Mouse (Mus musculus): ENCODE measurements around the gene Htr1f. TPM values are rescaled to one million over a fixed set of nuclear protein-coding genes. Genes with fewer than 3 reads are reported as not detected.

Gene Htr1f
- polyA plus RNA-seq, 1 experiment from 2014 or later = 0.63 TPM

DNA sequence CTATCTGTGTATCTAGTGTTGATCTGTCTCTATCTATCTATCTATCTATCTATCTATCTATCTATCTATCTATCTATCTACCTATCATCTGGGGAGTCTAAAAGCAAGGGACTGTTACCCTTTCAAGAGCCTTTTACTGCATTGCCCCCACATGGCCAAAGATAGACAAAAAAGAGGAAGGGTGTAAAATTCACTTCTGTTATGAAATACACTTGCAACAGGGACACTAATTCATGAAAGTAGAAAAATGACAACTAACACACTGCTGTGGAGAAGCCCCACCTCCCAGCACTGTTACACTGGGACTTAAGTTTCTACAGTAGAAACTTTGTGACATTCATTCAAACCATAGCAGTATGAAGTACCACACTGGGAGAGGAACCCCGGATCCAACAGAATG, 170.9 kb downstream of the Htr1f start:
- WGBS = 95% methylated on average over 1 of the region's 1 CpGs

DNA sequence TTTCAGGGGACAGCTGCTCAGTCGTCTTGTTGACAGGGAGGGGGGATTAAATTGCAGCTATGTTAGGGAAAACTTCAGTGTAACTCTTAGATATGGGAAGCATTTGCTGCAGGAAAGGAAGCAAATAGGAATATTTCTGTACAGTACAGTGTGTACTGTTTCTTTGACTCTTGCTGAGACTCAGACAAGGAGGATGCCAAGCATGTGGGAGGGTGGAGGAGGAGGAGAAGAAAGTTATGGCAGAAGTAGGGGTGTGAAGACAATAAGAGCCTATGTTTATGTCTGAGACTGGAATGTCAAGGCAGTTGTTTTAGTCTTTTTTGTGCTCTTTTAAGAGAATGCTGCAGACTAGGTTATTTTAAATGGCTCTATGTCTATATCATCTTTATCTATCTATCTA, 171.6 kb downstream of the Htr1f start:
- Histone ChIP-seq H3K4me2 (no peak overlapping the region), H3K27ac (no peak overlapping the region), H3K9ac (no peak overlapping the region), H3K36me3 (no peaks in the 10 kb centered on the region), H3K9me3 (no peaks in the 10 kb centered on the region), H3K27me3 (no peaks in the 10 kb centered on the region), H3K4me1 (no peaks in the 10 kb centered on the region), H3K4me3 (no peak overlapping the region)
- ATAC-seq (ENCODE audit: insufficient number of reproducible peaks, low FRiP score, low TSS enrichment, low read depth) = no peak
- 72% methylated on average over 1 of the region's 1 CpGs for WGBS

More for the DNA sequence above, 170.9 kb downstream of the Htr1f start:
- ATAC-seq (ENCODE audit: insufficient number of reproducible peaks, low FRiP score, low TSS enrichment, low read depth) = no peak
- no peak overlapping the region for H3K4me3 ChIP-seq
- no peak overlapping the region for H3K27ac ChIP-seq
- no peak overlapping the region for H3K4me2 ChIP-seq
- no peaks in the 10 kb centered on the region for H3K9me3 ChIP-seq
- no peak overlapping the region for H3K9ac ChIP-seq
- H3K4me1 ChIP-seq = no peaks in the 10 kb centered on the region
- H3K36me3 ChIP-seq = no peaks in the 10 kb centered on the region
- H3K27me3 ChIP-seq = no peaks in the 10 kb centered on the region

- H3K27me3 ChIP-seq = no peaks in the 10 kb centered on the region
- H3K4me3 ChIP-seq = no peak overlapping the region
- H3K9ac ChIP-seq = no peak overlapping the region
- no peaks in the 10 kb centered on the region for H3K9me3 ChIP-seq
- H3K36me3 ChIP-seq = no peaks in the 10 kb centered on the region
- H3K4me1 ChIP-seq = no peaks in the 10 kb centered on the region
- no peak overlapping the region for H3K4me2 ChIP-seq
- WGBS = 45% methylated on average over 9 of the region's 9 CpGs
- H3K27ac ChIP-seq = no peak overlapping the region
- ATAC-seq (ENCODE audit: insufficient number of reproducible peaks, low FRiP score, low TSS enrichment, low read depth) = no peak
Observed at GRCm38 (mm10) chr16:64923500-64923899, 182.2 kb downstream of the Htr1f start.

DNA sequence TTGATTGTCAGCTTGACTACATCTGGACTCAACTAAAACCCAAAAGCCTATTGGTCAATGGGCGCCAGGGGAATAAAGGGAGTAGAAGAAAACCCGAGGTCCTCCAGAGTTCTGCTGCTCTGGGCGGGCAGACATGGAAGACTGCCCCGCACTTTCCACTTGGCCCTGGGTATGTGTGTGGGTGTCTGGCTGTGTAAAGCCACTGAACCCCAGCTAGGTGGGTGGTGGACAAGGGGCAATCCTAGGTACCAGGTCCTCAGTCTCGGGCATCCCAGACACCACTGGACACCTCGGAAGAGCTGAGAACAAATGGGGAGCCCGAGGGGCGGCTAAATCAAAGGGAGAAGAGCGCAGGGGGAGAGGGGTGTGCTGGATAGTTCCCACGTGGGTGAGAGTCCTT, 196.9 kb downstream of the Htr1f start:
- Histone ChIP-seq H3K4me1 (no peaks in the 10 kb centered on the region), H3K9ac (no peak overlapping the region), H3K4me3 (no peak overlapping the region), H3K36me3 (no peaks in the 10 kb centered on the region), H3K27me3 (no peaks in the 10 kb centered on the region), H3K9me3 (no peaks in the 10 kb centered on the region), H3K4me2 (no peak overlapping the region), H3K27ac (no peak overlapping the region)
- 76% methylated on average over 10 of the region's 10 CpGs for WGBS
- no peak for ATAC-seq (ENCODE audit: insufficient number of reproducible peaks, low FRiP score, low TSS enrichment, low read depth)

DNA sequence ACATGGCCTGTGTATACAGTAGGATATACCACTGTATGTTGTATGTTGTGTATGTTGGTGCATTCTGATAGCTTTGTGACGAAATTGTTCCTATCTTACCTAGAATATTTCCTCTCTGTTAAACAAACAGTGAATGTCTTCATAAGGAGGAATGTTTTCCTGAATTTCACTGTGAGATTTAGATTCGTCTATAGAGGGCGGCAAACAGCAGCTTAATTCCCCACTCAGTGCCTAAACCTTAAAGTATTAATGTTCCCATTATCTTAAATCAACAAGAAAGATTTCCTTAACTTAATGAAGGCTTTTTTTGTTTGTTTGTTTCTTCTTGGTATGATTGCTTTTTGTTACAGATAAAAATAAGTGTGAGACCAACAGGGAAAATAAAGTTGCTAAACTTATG, 198.5 kb downstream of the Htr1f start:
- Histone ChIP-seq H3K4me3 (no peak overlapping the region), H3K27ac (no peak overlapping the region), H3K27me3 (no peaks in the 10 kb centered on the region), H3K9me3 (no peaks in the 10 kb centered on the region), H3K36me3 (no peaks in the 10 kb centered on the region), H3K4me2 (no peak overlapping the region), H3K4me1 (no peaks in the 10 kb centered on the region), H3K9ac (no peak overlapping the region)
- ATAC-seq (ENCODE audit: insufficient number of reproducible peaks, low FRiP score, low TSS enrichment, low read depth) = no peak
- WGBS = 31% methylated on average over 3 of the region's 3 CpGs

DNA sequence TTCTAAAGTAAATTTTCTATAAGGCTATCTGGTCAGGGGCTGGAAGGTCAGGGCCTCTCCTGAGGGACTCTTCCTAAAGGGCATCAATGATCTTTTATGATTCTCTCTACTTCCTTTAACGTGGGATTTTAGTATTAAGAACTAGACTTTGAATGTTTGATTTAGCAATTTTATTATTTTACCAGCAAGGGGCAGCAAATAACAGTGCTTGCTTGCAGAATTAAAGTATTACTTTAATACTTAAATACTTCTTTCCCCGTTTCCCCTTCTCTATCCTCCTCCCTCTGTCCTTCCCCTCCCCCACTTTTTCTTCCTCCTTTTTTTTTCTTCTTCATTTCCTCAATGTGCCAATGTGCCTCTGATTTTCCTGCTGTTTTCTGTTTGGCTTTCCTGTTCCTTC, 202.3 kb downstream of the Htr1f start:
- no peaks in the 10 kb centered on the region for H3K9me3 ChIP-seq
- H3K4me2 ChIP-seq = no peak overlapping the region
- no peaks in the 10 kb centered on the region for H3K4me1 ChIP-seq
- WGBS = 21% methylated on average over 2 of the region's 2 CpGs
- H3K4me3 ChIP-seq = no peak overlapping the region
- H3K36me3 ChIP-seq = no peaks in the 10 kb centered on the region
- H3K9ac ChIP-seq = no peak overlapping the region
- H3K27ac ChIP-seq = no peak overlapping the region
- no peaks in the 10 kb centered on the region for H3K27me3 ChIP-seq
- ATAC-seq (ENCODE audit: insufficient number of reproducible peaks, low FRiP score, low TSS enrichment, low read depth) = no peak

DNA sequence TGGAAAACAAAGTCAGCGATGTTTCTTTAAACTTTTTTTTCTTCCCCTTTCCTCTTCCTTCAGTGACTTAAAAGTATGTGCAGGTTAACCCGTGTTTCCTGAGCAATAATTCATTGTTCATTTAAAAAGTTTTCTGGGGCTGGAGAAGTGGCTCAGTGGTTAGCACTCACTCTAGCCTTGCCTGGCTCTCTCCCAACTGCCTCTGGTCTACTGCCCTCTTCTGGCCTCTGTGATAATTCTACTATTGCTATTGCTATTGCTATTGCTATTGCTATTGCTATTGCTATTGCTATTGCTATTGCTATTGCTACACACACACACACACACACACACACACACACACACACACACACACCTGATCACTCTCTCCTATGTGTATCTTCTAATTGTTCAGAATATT, 206.6 kb downstream of the Htr1f start:
- Histone ChIP-seq H3K27me3 (no peaks in the 10 kb centered on the region), H3K27ac (no peak overlapping the region), H3K4me2 (no peak overlapping the region), H3K9me3 (no peaks in the 10 kb centered on the region), H3K36me3 (no peaks in the 10 kb centered on the region), H3K9ac (no peak overlapping the region), H3K4me3 (no peak overlapping the region), H3K4me1 (no peaks in the 10 kb centered on the region)
- WGBS = 62% methylated on average over 2 of the region's 2 CpGs
- ATAC-seq (ENCODE audit: insufficient number of reproducible peaks, low FRiP score, low TSS enrichment, low read depth) = no peak

GRCm38 (mm10) chr16:64889496-64889895, 216.2 kb downstream of the Htr1f start:
- H3K27ac ChIP-seq = no peak overlapping the region

GRCm38 (mm10) chr16:64885547-64885946, 220.1 kb downstream of the Htr1f start:
- H3K9ac ChIP-seq = no peak overlapping the region
- 48% methylated on average over 4 of the region's 4 CpGs for WGBS
- no peaks in the 10 kb centered on the region for H3K36me3 ChIP-seq
- H3K9me3 ChIP-seq = no peaks in the 10 kb centered on the region
- H3K27me3 ChIP-seq = no peaks in the 10 kb centered on the region
- no peak for ATAC-seq (ENCODE audit: insufficient number of reproducible peaks, low FRiP score, low TSS enrichment, low read depth)
- H3K4me3 ChIP-seq = no peak overlapping the region
- peaks cover 4% of the 10 kb centered on the region; the same call in 1 of the 2 replicates for H3K4me1 ChIP-seq
- H3K27ac ChIP-seq = no peak overlapping the region
- no peak overlapping the region for H3K4me2 ChIP-seq

More at GRCm38 (mm10) chr16:64889496-64889895, 216.2 kb downstream of the Htr1f start:
- no peaks in the 10 kb centered on the region for H3K36me3 ChIP-seq
- H3K9ac ChIP-seq = no peak overlapping the region
- H3K4me1 ChIP-seq = peaks cover under 1% of the 10 kb centered on the region; the same call in 1 of the 2 replicates
- H3K4me2 ChIP-seq = no peak overlapping the region
- WGBS = 85% methylated on average over 3 of the region's 3 CpGs
- H3K9me3 ChIP-seq = no peaks in the 10 kb centered on the region
- H3K27me3 ChIP-seq = no peaks in the 10 kb centered on the region
- no peak for ATAC-seq (ENCODE audit: insufficient number of reproducible peaks, low FRiP score, low TSS enrichment, low read depth)
- no peak overlapping the region for H3K4me3 ChIP-seq

GRCm38 (mm10) chr16:64885142-64885541, 220.5 kb downstream of the Htr1f start:
- no peak overlapping the region for H3K27ac ChIP-seq
- H3K27me3 ChIP-seq = no peaks in the 10 kb centered on the region
- no peaks in the 10 kb centered on the region for H3K36me3 ChIP-seq
- H3K9me3 ChIP-seq = no peaks in the 10 kb centered on the region
- ATAC-seq (ENCODE audit: insufficient number of reproducible peaks, low FRiP score, low TSS enrichment, low read depth) = no peak
- no peak overlapping the region for H3K9ac ChIP-seq
- WGBS = 31% methylated on average over 3 of the region's 3 CpGs
- no peak overlapping the region for H3K4me3 ChIP-seq
- H3K4me1 ChIP-seq = peaks cover 4% of the 10 kb centered on the region; the same call in 1 of the 2 replicates
- H3K4me2 ChIP-seq = no peak overlapping the region

- Histone ChIP-seq H3K27ac (no peak overlapping the region), H3K36me3 (no peaks in the 10 kb centered on the region), H3K4me3 (no peak overlapping the region), H3K4me1 (peaks cover 4% of the 10 kb centered on the region; the same call in 1 of the 2 replicates), H3K9me3 (no peaks in the 10 kb centered on the region), H3K4me2 (no peak overlapping the region), H3K9ac (no peak overlapping the region), H3K27me3 (no peaks in the 10 kb centered on the region)
- ATAC-seq (ENCODE audit: insufficient number of reproducible peaks, low FRiP score, low TSS enrichment, low read depth) = no peak
- WGBS = 7% methylated on average over 3 of the region's 3 CpGs
Observed at GRCm38 (mm10) chr16:64884420-64884838, 221.2 kb downstream of the Htr1f start.

DNA sequence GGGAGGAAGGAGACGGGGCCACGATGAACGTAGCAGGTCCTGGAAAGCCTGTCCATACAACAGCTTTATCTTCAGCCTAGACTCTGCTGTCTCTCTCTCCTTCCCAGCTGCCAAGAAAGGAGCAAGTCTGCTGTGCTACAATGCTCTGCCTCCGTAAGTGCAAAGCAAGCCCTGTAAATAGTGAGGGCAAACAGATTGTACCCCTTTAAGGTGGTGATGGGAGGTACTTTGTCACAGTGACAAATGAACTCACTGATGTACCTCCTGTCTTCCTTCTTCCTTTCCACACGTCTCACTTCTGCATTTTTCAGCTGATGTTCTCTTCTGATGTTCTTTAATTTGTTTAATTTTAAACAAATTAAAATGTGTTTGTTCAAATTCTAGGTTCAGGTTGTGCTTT, 221.8 kb downstream of the Htr1f start:
- no peak overlapping the region for H3K4me3 ChIP-seq
- H3K27me3 ChIP-seq = no peaks in the 10 kb centered on the region
- no peak overlapping the region for H3K27ac ChIP-seq
- peaks cover 4% of the 10 kb centered on the region; the same call in 1 of the 2 replicates for H3K4me1 ChIP-seq
- H3K4me2 ChIP-seq = no peak overlapping the region
- H3K9ac ChIP-seq = no peak overlapping the region
- H3K36me3 ChIP-seq = no peaks in the 10 kb centered on the region
- 53% methylated on average over 5 of the region's 5 CpGs for WGBS
- H3K9me3 ChIP-seq = no peaks in the 10 kb centered on the region
- no peak for ATAC-seq (ENCODE audit: insufficient number of reproducible peaks, low FRiP score, low TSS enrichment, low read depth)

GRCm38 (mm10) chr16:64881442-64881841, 224.2 kb downstream of the Htr1f start:
- Histone ChIP-seq H3K27ac (no peak overlapping the region), H3K9me3 (no peaks in the 10 kb centered on the region), H3K27me3 (no peaks in the 10 kb centered on the region), H3K9ac (no peak overlapping the region), H3K4me1 (peaks cover 4% of the 10 kb centered on the region; the same call in 1 of the 2 replicates), H3K36me3 (no peaks in the 10 kb centered on the region), H3K4me3 (no peak overlapping the region), H3K4me2 (no peak overlapping the region)
- no peak for ATAC-seq (ENCODE audit: insufficient number of reproducible peaks, low FRiP score, low TSS enrichment, low read depth)
- WGBS = 78% methylated on average over 2 of the region's 2 CpGs

Measured in limb, embryonic 15.5 days (tissue).